Mouse (Mus musculus) stomach, postnatal 0 days (tissue): ENCODE data around the gene Gm20792. TPM values are rescaled to one million over a fixed set of nuclear protein-coding genes. Genes with fewer than 3 reads are reported as not detected.
"Not testable (repeated sequence)": the region's sequence is repeated elsewhere in the genome, so short reads cannot be mapped to it uniquely, and the experiment has no call there.

Experiments
- ATAC-seq: fragments of 200-750 bp; cut with Nextera tagmentation; 2 replicates; pipeline ENCODE4 v1.8.0; 2017; ENCODE audit not compliant: low FRiP score, low TSS enrichment
- DNase-seq: peaks from one replicate; pipeline ENCODE4 v3.0.0-alpha.2; 2016; ENCODE audit warnings: low spot score
- H3K27ac ChIP-seq: fragments of 300-500 bp; sonication (generic); replicated peaks from 2 replicates; pipeline ENCODE4 v1.5.1; 2014; ENCODE audit warnings: mild to moderate bottlenecking, control low read depth
- H3K27me3 ChIP-seq: fragments of 300-500 bp; sonication (generic); 2 replicates; pipeline ENCODE4 v1.6.1; 2014; ENCODE audit warnings: low read length; ENCODE audit not compliant: control insufficient read depth, insufficient read depth
- H3K36me3 ChIP-seq: fragments of 300-500 bp; sonication (generic); 2 replicates; pipeline ENCODE4 v1.6.1; 2014; ENCODE audit warnings: low read length, mixed read lengths; ENCODE audit not compliant: control insufficient read depth, insufficient read depth
- H3K4me1 ChIP-seq: fragments of 300-500 bp; sonication (generic); replicated peaks from 2 replicates; pipeline ENCODE4 v1.6.1; 2014; ENCODE audit warnings: antibody characterized with exemption; ENCODE audit not compliant: control insufficient read depth, insufficient read depth
- H3K4me2 ChIP-seq: fragments of 300-500 bp; sonication (generic); replicated peaks from 2 replicates; pipeline ENCODE4 v1.6.1; 2014; ENCODE audit warnings: low read depth, mild to moderate bottlenecking, control low read depth, moderate library complexity
- H3K4me3 ChIP-seq: fragments of 300-500 bp; sonication (generic); 2 replicates; pipeline ENCODE4 v1.5.1; 2014; ENCODE audit warnings: low read depth, low read length, control low read depth
- H3K9ac ChIP-seq: fragments of 300-500 bp; sonication (generic); 2 replicates; pipeline ENCODE4 v1.6.1; 2014; ENCODE audit warnings: mild to moderate bottlenecking, low read length, control low read depth, mixed read lengths
- H3K9me3 ChIP-seq: fragments of 300-500 bp; sonication (generic); 2 replicates; pipeline ENCODE4 v1.6.1; 2016; ENCODE audit warnings: low read length; ENCODE audit not compliant: control insufficient read depth
- WGBS: fragments of 180-500 bp; shearing (Covaris S2); extraction: QIAGEN DNeasy Blood & Tissue Kit; methylation state at CpG from one replicate; pipeline ENCODE4 v1.1.7; 2014; 5-methylcytosine and 5-hydroxymethylcytosine counted together
- polyA plus RNA-seq: library from polyadenylated mRNA; unstranded; fragments of >200 nt; fragmentation: Nextera tagmentation; extraction: Ambion mirVana; gene quantifications from 2 replicates; pipeline ENCODE4 v1.2.1, GENCODE M21; 2015

The Gm20792 gene
- polyA plus RNA-seq: not detected in 2 replicates

DNA sequence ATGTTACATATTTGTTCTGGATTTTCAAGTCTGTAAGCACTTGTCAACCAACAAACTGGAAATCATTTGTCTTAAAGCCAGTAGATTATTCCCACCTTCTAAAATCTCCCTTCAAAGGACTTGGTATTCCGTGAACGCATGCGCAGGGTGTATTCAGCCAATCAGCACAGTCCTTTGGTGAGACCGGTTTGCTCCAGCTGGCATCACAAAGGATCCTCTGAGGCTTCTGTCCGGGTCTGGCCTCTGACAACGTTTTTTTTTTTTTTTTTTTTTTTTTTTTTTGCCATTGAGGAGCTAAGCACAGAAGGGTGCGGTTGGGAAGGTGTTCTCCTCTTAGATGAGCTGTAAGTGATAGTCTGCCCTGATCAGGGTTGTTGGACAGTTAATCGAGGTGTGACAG lies at the start of gene Gm20792:
Gene Gm20792, plus strand, starts transcription at position 301 of the 400 bp plus-strand sequence.
- DNase-seq, H3K4me2 ChIP-seq, H3K4me3 ChIP-seq, H3K27me3 ChIP-seq, ATAC-seq, H3K9ac ChIP-seq, H3K4me1 ChIP-seq, H3K9me3 ChIP-seq, H3K27ac ChIP-seq, H3K36me3 ChIP-seq: not testable (repeated sequence)
- no CpG with 5 or more reads among the region's 8 CpGs for WGBS
